Mouse (Mus musculus): Measurements from ENCODE around the gene Cracr2a.

The Cracr2a gene

GRCm38 (mm10) chr6:127625135-127625534 is 64.0 kb downstream of the Cracr2a start:
- DNase-seq, result peak in 1 of 2 experiments; percentile 18

- no peak for DNase-seq
Observed at GRCm38 (mm10) chr6:127627453-127627852, 66.3 kb downstream of the Cracr2a start.

GRCm38 (mm10) chr6:127629249-127629648 is 68.1 kb downstream of the Cracr2a start:
- no peak for DNase-seq

GRCm38 (mm10) chr6:127634858-127635257 is 73.7 kb downstream of the Cracr2a start:
- no peak for DNase-seq

- no peak for DNase-seq
Observed at GRCm38 (mm10) chr6:127635462-127636189, 74.5 kb downstream of the Cracr2a start.

- DNase-seq, result no peak
Observed at GRCm38 (mm10) chr6:127641077-127641801, 80.1 kb downstream of the Cracr2a start.

GRCm38 (mm10) chr6:127655988-127656387 is 94.8 kb downstream of the Cracr2a start:
- no peak for DNase-seq

GRCm38 (mm10) chr6:127657152-127657551 is 96.0 kb downstream of the Cracr2a start:
- no peak for DNase-seq

GRCm38 (mm10) chr6:127659472-127659871 is 98.3 kb downstream of the Cracr2a start:
- no peak for DNase-seq

- DNase-seq, result no peak
Observed at GRCm38 (mm10) chr6:127659966-127660365, 98.8 kb downstream of the Cracr2a start.

- DNase-seq, result no peak
Observed at GRCm38 (mm10) chr6:127661717-127662292, 100.7 kb downstream of the Cracr2a start.

GRCm38 (mm10) chr6:127663263-127663662 is 102.1 kb downstream of the Cracr2a start:
- DNase-seq, result no peak

- DNase-seq, result no peak
Observed at GRCm38 (mm10) chr6:127669313-127669712, 108.2 kb downstream of the Cracr2a start.

- DNase-seq, result no peak
Observed at GRCm38 (mm10) chr6:127670031-127670430, 108.9 kb downstream of the Cracr2a start.

GRCm38 (mm10) chr6:127672071-127672470 is 110.9 kb downstream of the Cracr2a start:
- DNase-seq, result no peak

GRCm38 (mm10) chr6:127676866-127677265 is 115.7 kb downstream of the Cracr2a start:
- DNase-seq, result no peak

- DNase-seq, result no peak
Observed at GRCm38 (mm10) chr6:127678320-127678719, 117.2 kb downstream of the Cracr2a start.

GRCm38 (mm10) chr6:127678998-127679397 is 117.9 kb downstream of the Cracr2a start:
- no peak for DNase-seq

- DNase-seq, result no peak
Observed at GRCm38 (mm10) chr6:127680784-127681183, 119.6 kb downstream of the Cracr2a start.

- DNase-seq, result no peak
Observed at GRCm38 (mm10) chr6:127683561-127683960, 122.4 kb downstream of the Cracr2a start.

GRCm38 (mm10) chr6:127684981-127685380 is 123.8 kb downstream of the Cracr2a start:
- DNase-seq, result no peak

GRCm38 (mm10) chr6:127687181-127687860 is 126.2 kb downstream of the Cracr2a start:
- no peak for DNase-seq

- no peak for DNase-seq
Observed at GRCm38 (mm10) chr6:127692298-127692697, 131.2 kb downstream of the Cracr2a start.
